ENCODE assay signal across 8 mouse cellular contexts in the genomic region with DNA sequence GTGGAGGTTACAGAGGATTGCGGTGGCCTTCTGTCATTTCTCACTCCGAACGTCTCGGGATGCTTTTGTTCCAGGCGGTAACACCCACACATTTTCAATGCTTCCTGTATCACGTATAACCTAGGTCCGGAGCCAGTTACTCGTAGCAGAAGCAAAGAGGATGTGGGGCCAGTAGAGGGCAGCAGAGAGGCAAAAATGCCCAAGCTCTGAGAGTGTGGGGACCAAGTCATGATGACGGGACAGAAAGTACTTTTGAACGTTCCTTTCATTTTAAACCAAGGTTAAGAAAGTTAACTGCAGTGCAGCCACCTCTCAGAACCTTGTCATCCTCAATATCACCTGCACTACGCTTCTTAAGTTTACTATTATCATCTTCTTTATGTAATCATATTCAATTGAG.
DNase-seq lines count a peak whose midpoint lies in the region; ATAC-seq lines count a peak whose summit lies in the region.

No protein-coding gene starts in this region.

- peak; percentile 83 for ATAC-seq in hindbrain, embryonic 11.5 days (ENCODE audit: low FRiP score)

- no peaks in the 10 kb centered on the region for H3K27me3 ChIP-seq in hindbrain, embryonic 11.5 days (ENCODE audit: control insufficient read depth, insufficient read depth, low read length)

- H3K36me3 ChIP-seq in hindbrain, embryonic 11.5 days (ENCODE audit: control insufficient read depth, insufficient read depth, low read length): no peaks in the 10 kb centered on the region

- H3K4me1 ChIP-seq in hindbrain, embryonic 11.5 days (replicated peaks; ENCODE audit: control insufficient read depth, insufficient read depth, low read length): no peaks in the 10 kb centered on the region

- H3K4me2 ChIP-seq in hindbrain, embryonic 11.5 days (replicated peaks; ENCODE audit: low read depth, low read length): peak overlapping the region; percentile 27

- H3K27ac ChIP-seq in hindbrain, embryonic 11.5 days (ENCODE audit: low read depth, low read length): no peak overlapping the region

- no peak overlapping the region for H3K9ac ChIP-seq in hindbrain, embryonic 11.5 days (ENCODE audit: low read depth, low read length)

- H3K9me3 ChIP-seq in hindbrain, embryonic 11.5 days (ENCODE audit: control insufficient read depth, low read length): no peaks in the 10 kb centered on the region

- peak; percentile 96 for DNase-seq in MN1 (ENCODE audit: low spot score)
- peak; percentile 87 for DNase-seq in cerebellum, adult 9-11 months
- peak; percentile 61 to 97 for DNase-seq in frontal cortex, adult 2 months (ENCODE audit: extremely low spot score in 1 of 2, low spot score in 1 of 2)
- peak; percentile 96 for DNase-seq in hindbrain, embryonic 11.5 days (ENCODE audit: low spot score)
- DNase-seq in layer of hippocampus, postnatal 10 days (ENCODE audit: low spot score in 2 of 2): peak; percentile 93
- peak; percentile 94 for DNase-seq in lung, postnatal 10 days
- peak; percentile 83 for DNase-seq in ovary, postnatal 36 days (ENCODE audit: low spot score)
- peak; percentile 97 for DNase-seq in thymus, postnatal 25 days

- WGBS in hindbrain, embryonic 11.5 days: 3% methylated on average over 11 of the region's 11 CpGs

- no peak overlapping the region for H3K4me3 ChIP-seq in hindbrain, embryonic 11.5 days (ENCODE audit: low read depth, low read length)
